Mouse (Mus musculus) kidney, embryonic 14.5 days (tissue): ENCODE measurements around the gene 4930503B20Rik. TPM values are rescaled to one million over a fixed set of nuclear protein-coding genes. Genes with fewer than 3 reads are reported as not detected.

Experiments
- ATAC-seq: fragments of 200-750 bp; cut with Nextera tagmentation; 2 replicates; pipeline ENCODE4 v1.8.0; 2017; ENCODE audit warnings: moderate number of reproducible peaks, mild to moderate bottlenecking, moderate TSS enrichment, moderate library complexity; ENCODE audit not compliant: low FRiP score, low TSS enrichment
- H3K27ac ChIP-seq: fragments of 300-500 bp; sonication (generic); 2 replicates; pipeline ENCODE4 v1.5.1; 2014; ENCODE audit warnings: low read depth, mild to moderate bottlenecking, low read length, moderate library complexity, mixed read lengths
- H3K27me3 ChIP-seq: fragments of 300-500 bp; sonication (generic); 2 replicates; pipeline ENCODE4 v1.6.1; 2014; ENCODE audit warnings: mild to moderate bottlenecking, low read length; ENCODE audit not compliant: control insufficient read depth, insufficient read depth
- H3K36me3 ChIP-seq: fragments of 300-500 bp; sonication (generic); 2 replicates; pipeline ENCODE4 v1.6.1; 2014; ENCODE audit warnings: low read length, mixed read lengths; ENCODE audit not compliant: control insufficient read depth, insufficient read depth
- H3K4me1 ChIP-seq: fragments of 300-500 bp; sonication (generic); 2 replicates; pipeline ENCODE4 v1.6.1; 2014; ENCODE audit warnings: low read length, mixed read lengths; ENCODE audit not compliant: control insufficient read depth, insufficient read depth
- H3K4me2 ChIP-seq: fragments of 300-500 bp; sonication (generic); replicated peaks from 2 replicates; pipeline ENCODE4 v1.6.1; 2014; ENCODE audit warnings: low read depth, mild to moderate bottlenecking, low read length
- H3K4me3 ChIP-seq: fragments of 300-500 bp; sonication (generic); 2 replicates; pipeline ENCODE4 v1.5.1; 2014; ENCODE audit warnings: mild to moderate bottlenecking, low read length
- H3K9ac ChIP-seq: fragments of 300-500 bp; sonication (generic); 2 replicates; pipeline ENCODE4 v1.6.1; 2014; ENCODE audit warnings: low read depth, mild to moderate bottlenecking, low read length, moderate library complexity
- H3K9me3 ChIP-seq: fragments of 300-500 bp; sonication (generic); 2 replicates; pipeline ENCODE4 v1.6.1; 2016; ENCODE audit warnings: low read length; ENCODE audit not compliant: control insufficient read depth
- WGBS: fragments of 180-500 bp; shearing (Covaris S2); extraction: QIAGEN DNeasy Blood & Tissue Kit; methylation state at CpG from one replicate; pipeline ENCODE4 v1.1.7; 2014; 5-methylcytosine and 5-hydroxymethylcytosine counted together
- polyA plus RNA-seq: library from polyadenylated mRNA; unstranded; fragments of >200 nt; fragmentation: Nextera tagmentation; extraction: Ambion mirVana; gene quantifications from 2 replicates; pipeline ENCODE4 v1.2.1, GENCODE M21; 2014

4930503B20Rik gene
- not detected in 2 replicates for polyA plus RNA-seq

DNA sequence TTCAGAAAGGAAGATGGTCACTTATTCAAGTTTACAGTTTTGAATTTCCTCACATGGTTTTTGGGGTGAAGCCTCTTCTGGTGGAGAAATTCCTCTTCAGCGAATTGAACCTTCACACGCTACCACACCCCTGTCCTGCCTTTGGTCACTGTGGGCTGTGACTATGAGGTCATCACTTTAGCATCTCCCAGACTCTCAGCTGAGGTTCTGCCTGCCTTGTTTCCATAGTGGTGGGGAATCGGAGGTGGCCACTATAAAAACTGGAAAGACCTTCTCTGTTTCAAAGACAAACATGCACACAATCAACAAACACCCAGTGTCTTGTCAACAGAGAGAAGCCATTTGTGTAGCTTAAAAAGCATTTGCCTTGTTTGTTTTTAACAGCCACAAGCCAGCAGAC is at the start of gene 4930503B20Rik:
Gene 4930503B20Rik (minus strand): TSS at position 101 of the 400 bp plus-strand sequence.
- H3K4me2 ChIP-seq = no peak within 1 kb of the TSS
- H3K27me3 ChIP-seq = no peaks in the 10 kb centered on the region
- no peaks in the 10 kb centered on the region for H3K36me3 ChIP-seq
- no peaks in the 10 kb centered on the region for H3K4me1 ChIP-seq
- no peak within 1 kb of the TSS for H3K4me3 ChIP-seq
- H3K9ac ChIP-seq = no peak within 1 kb of the TSS
- 73% methylated on average over 3 of the region's 3 CpGs for WGBS
- no peak for ATAC-seq
- no peak within 1 kb of the TSS for H3K27ac ChIP-seq
- H3K9me3 ChIP-seq = no peaks in the 10 kb centered on the region

DNA sequence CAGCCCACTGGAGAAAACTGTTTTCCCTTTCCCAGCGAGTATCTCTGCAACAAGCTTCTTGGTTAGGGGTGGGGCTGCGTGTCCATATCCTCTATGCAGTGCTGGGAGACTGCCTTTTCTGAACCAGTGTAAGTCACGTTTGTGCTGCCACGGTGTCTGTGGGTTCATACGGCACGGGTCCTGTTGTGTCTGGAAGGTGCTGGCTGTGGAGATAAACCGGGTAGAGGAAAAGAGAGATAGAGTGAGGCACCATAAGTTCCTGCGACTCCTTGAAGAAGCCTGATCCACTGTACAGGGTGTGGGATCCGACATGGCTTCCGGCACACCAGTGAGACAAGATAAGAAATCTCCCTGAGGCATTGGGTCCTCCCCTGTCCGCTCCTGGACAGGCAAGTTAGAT is 48.9 kb upstream of the 4930503B20Rik start:
- no peak overlapping the region for H3K9ac ChIP-seq
- no peak overlapping the region for H3K27ac ChIP-seq
- H3K4me2 ChIP-seq = no peak overlapping the region
- WGBS = 79% methylated on average over 11 of the region's 11 CpGs
- no peak overlapping the region for H3K4me3 ChIP-seq
- no peaks in the 10 kb centered on the region for H3K9me3 ChIP-seq
- H3K36me3 ChIP-seq = no peaks in the 10 kb centered on the region
- no peak for ATAC-seq
- no peaks in the 10 kb centered on the region for H3K4me1 ChIP-seq
- no peaks in the 10 kb centered on the region for H3K27me3 ChIP-seq

DNA sequence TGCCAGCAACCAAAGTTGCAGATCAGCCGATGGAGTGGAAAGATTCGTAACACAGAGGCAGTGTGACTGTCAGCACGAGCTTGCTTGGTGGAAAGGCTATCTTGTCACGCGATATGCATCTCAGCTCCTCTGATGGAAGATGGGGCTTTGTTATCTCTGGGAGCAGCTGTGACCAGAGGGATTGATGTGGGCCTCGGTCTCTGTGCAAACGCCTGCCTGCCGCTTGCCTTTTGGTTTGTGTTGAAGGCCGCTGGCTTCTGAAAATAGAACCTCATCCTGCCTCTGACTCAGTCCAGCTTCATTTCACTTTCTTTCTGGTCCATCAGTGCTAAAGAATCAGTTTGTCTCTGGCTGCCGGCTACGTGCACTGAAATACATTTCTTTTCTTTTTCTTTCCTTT is 47.9 kb upstream of the 4930503B20Rik start:
- no peaks in the 10 kb centered on the region for H3K4me1 ChIP-seq
- 46% methylated on average over 11 of the region's 11 CpGs for WGBS
- no peak overlapping the region for H3K4me3 ChIP-seq
- H3K27me3 ChIP-seq = no peaks in the 10 kb centered on the region
- H3K9ac ChIP-seq = no peak overlapping the region
- H3K9me3 ChIP-seq = no peaks in the 10 kb centered on the region
- no peak overlapping the region for H3K27ac ChIP-seq
- no peaks in the 10 kb centered on the region for H3K36me3 ChIP-seq
- no peak overlapping the region for H3K4me2 ChIP-seq
- no peak for ATAC-seq

DNA sequence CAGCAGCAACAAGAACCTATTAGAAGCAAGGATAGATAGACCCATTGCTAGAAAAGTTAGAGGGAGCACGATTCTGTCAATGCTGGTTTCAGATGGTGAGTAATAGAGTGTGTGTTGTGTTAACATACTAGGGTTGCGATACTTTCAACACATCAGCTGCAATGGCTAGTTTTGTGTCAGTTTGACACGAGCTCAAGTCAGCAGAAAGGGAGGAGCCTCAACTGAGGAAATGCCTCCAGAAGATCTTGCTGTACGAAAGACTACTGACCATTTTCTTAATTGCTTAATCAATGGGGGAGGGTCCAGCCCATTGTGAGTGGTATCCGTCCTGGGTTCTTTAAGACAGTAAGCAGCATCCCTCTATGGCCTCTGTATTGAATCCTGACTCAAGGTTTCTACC is 41.4 kb upstream of the 4930503B20Rik start:
- ATAC-seq = no peak
- Histone ChIP-seq H3K36me3 (no peaks in the 10 kb centered on the region), H3K27me3 (no peaks in the 10 kb centered on the region), H3K27ac (no peak overlapping the region), H3K4me1 (no peaks in the 10 kb centered on the region), H3K9ac (no peak overlapping the region), H3K9me3 (no peaks in the 10 kb centered on the region), H3K4me2 (no peak overlapping the region), H3K4me3 (no peak overlapping the region)
- 83% methylated on average over 5 of the region's 5 CpGs for WGBS

DNA sequence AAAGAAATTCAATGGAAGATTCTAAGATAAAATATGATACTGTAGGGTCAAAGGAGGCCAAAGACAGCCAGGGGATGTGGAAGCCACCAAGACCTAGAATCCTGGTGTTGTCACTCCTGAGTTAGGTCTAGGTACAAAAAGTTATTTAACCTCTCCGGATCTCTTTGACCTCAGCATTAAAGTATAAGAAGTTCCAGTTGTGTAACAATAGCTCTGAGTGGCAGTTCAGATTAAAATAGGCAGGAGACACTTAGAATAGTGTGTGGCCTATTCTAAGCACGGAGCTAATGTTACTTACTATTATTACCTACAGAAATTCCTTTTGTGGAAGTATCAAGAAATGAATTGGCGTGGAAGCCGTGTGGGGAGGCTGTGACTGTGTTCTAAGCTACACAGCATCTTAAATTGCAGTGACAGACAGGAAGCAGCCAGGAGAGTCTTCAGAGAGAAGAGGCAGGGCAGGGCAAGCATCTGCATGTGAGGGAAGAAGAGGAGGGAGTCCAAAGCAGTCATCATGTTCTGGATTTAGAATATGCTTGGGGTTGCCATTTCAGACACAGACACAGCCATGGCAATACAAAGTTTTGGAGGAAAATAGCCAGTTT is 36.1 kb upstream of the 4930503B20Rik start:
- Histone ChIP-seq H3K36me3 (no peaks in the 10 kb centered on the region), H3K4me3 (no peak overlapping the region), H3K27me3 (no peaks in the 10 kb centered on the region), H3K4me2 (no peak overlapping the region), H3K9ac (no peak overlapping the region), H3K4me1 (no peaks in the 10 kb centered on the region), H3K9me3 (no peaks in the 10 kb centered on the region), H3K27ac (no peak overlapping the region)
- 84% methylated on average over 4 of the region's 4 CpGs for WGBS
- no peak for ATAC-seq

DNA sequence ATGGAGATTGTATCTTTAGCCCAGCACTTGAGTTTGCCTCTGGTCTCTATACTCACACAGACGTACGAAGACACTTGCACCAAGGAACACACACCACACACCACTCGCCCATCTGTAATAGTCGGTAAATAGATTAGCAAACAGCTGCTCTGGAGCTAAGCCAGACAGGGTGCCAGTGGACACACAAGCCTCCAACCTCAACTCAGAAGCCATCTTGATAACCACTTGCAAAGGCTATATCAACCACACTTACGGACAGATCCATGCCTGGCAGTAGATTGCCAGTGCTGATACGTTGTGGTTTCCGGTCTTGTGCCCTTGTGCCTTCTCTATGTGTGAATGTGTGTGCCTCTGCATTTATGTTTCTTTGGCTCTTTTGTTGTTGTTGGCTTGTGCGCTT is 35.3 kb upstream of the 4930503B20Rik start:
- no peak for ATAC-seq
- Histone ChIP-seq H3K9me3 (no peaks in the 10 kb centered on the region), H3K4me3 (no peak overlapping the region), H3K27me3 (no peaks in the 10 kb centered on the region), H3K9ac (no peak overlapping the region), H3K4me2 (no peak overlapping the region; the same call in 1 of the 2 replicates), H3K27ac (no peak overlapping the region), H3K36me3 (no peaks in the 10 kb centered on the region), H3K4me1 (no peaks in the 10 kb centered on the region)
- 90% methylated on average over 8 of the region's 8 CpGs for WGBS

DNA sequence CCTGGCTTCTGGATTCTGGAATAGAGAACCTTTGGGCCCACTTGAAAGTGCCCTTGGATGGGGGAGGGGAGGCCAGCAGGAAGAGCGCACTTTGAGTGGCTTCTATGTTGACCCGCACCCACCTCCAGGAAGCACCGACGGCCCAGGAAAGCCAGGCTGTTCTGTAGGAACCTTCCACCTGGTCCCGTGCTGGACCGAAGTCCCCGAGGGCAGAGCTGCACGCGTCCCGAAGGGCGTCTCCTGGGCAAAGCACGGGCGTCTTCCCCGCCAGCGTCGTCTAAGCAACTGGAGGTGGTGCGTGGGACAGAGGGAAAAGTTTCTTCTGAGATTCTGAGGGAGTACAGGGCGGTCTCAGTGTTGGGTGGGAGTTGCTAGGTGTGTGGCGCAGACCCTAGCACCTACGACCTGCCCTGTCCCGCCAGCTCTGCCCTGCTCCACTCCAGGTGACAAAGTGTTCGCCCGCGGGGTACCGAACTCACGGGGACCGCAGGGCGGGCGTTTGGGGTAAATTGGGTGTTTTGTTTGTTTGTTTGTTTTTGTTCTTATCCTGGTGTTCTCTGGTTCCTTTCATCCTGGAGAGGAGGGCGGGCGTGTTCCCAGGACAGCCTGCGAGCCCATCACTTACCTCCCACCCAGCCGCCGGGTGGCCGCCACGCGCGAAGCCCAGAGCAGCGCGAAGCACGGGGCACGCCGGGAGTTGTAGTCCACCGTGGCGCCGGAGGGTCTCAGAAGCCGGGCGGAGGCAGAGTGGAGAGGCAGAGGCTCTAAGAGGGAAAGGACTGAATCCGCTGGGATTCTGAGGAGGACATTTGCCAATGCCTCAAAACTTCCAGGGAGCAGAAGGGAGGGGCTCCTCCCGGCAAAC is 33.9 kb upstream of the 4930503B20Rik start, which contains the start of gene Samd13:
Gene Samd13 (minus strand): TSS at position 782 of the 865 bp plus-strand sequence.
- peak within 1 kb of the TSS; percentile 59 for H3K4me3 ChIP-seq
- peak within 1 kb of the TSS; percentile 63 for H3K9ac ChIP-seq
- no peaks in the 10 kb centered on the region for H3K36me3 ChIP-seq
- 2% methylated on average over 50 of the region's 50 CpGs for WGBS
- no peaks in the 10 kb centered on the region for H3K9me3 ChIP-seq
- ATAC-seq = peak; percentile 94
- H3K27ac ChIP-seq = no peak within 1 kb of the TSS
- no peaks in the 10 kb centered on the region for H3K27me3 ChIP-seq
- no peaks in the 10 kb centered on the region for H3K4me1 ChIP-seq
- peak within 1 kb of the TSS; percentile 82 for H3K4me2 ChIP-seq

DNA sequence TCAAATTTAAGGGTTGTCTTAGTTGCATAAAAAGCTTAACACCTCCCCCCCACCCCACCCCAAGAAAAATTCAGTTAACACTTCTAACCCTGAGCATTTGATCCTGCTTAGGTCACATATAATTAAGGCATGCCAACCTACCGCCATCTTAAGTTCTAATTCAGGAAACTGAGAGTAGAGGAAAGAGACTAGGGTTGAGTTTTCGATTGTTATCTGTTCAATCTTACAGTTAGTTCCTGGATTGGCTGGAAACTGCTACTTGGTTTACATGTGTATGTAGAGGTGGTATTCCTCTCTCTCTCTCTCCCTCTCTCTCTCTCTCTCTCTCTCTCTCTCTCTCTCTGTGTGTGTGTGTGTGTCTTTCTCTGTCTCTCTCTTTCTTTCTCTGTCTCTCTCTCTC is 32.0 kb upstream of the 4930503B20Rik start:
- Histone ChIP-seq H3K4me3 (no peak overlapping the region), H3K9me3 (no peaks in the 10 kb centered on the region), H3K9ac (no peak overlapping the region), H3K4me1 (no peaks in the 10 kb centered on the region), H3K36me3 (no peaks in the 10 kb centered on the region), H3K4me2 (no peak overlapping the region), H3K27ac (no peak overlapping the region), H3K27me3 (no peaks in the 10 kb centered on the region)
- no peak for ATAC-seq
- 73% methylated on average over 2 of the region's 2 CpGs for WGBS

DNA sequence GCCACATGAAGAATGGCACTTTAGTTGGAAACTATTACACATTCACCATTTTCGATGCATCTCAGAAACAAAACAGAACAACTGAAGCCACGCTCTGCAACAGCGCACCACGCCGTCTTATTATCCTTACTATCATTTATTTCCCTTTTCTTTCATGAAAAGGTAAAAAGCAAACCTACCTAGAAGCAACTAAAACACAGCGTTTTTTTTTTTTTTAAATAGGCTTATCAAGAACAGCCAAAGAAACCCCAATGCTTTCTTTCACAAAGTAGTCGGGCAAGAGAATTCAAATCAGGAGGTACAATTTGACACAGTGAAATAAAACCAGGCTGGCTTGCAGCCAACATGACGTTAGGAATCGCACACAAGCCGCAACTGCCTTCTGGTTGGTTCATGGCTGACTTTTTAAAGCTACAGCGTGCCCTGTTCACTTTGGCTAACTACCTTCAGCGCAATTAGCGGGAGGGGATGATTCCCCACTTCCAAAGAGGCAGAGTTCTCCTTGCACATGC is 31.1 kb upstream of the 4930503B20Rik start:
- WGBS = 47% methylated on average over 13 of the region's 13 CpGs
- H3K27me3 ChIP-seq = no peaks in the 10 kb centered on the region
- no peak for ATAC-seq
- H3K27ac ChIP-seq = no peak overlapping the region
- peak overlapping the region; percentile 30 for H3K4me2 ChIP-seq
- peak overlapping the region; percentile 8; the same call in 1 of the 2 replicates for H3K4me3 ChIP-seq
- no peaks in the 10 kb centered on the region for H3K9me3 ChIP-seq
- no peak overlapping the region for H3K9ac ChIP-seq
- H3K4me1 ChIP-seq = no peaks in the 10 kb centered on the region
- H3K36me3 ChIP-seq = no peaks in the 10 kb centered on the region
